Comparison of ENCODE assay signal across 8 mouse cellular contexts in the genomic region with DNA sequence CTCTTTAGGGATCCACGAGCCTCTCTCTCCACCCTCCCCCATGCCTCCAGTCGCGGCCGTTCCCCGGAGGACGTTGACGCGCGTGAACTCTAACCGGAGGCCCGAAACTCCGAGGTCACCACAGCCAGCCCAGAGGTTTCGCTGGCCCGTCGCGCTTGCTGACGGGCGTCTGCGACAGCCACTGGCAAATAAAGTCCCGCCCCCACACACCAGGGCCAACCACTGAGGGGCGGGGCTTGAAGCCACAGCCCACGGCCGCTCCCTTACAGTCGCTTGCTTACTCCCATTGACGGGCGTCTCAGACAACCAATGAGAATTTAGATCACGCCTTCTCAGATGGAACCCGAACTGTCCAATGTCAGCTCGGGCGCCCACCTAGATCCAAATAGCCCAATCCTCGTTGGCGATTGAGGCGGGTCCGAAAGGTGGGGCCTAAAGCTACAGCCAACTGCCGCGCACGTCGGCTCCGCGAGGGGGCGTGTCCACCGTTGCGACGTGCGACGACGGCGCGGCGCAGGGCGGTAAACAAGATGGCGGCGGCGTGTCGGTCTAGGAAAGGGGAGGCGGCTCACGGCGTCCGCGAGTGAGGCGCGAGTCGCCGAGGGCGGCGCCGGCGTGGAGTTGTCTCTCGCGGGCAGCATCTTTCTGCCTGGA. TPM values are rescaled to one million over a fixed set of nuclear protein-coding genes. Genes with fewer than 3 reads are reported as not detected.
DNase-seq lines count a peak whose midpoint lies in the region; ATAC-seq lines count a peak whose summit lies in the region.

A gene (plus strand): TSS at position 514 of the 654 bp plus-strand sequence.

- peak within 1 kb of the TSS; percentile 94 for H3K4me2 ChIP-seq in hindbrain, embryonic 16.5 days (ENCODE audit: low read length)

- H3K9ac ChIP-seq in hindbrain, embryonic 16.5 days (ENCODE audit: low read depth, low read length), result peak within 1 kb of the TSS; percentile 84

- peaks cover 39% of the 10 kb centered on the region for H3K4me1 ChIP-seq in hindbrain, embryonic 16.5 days (ENCODE audit: control insufficient read depth, insufficient read depth, low read depth, low read length)

- no peaks in the 10 kb centered on the region for H3K9me3 ChIP-seq in hindbrain, embryonic 16.5 days (ENCODE audit: control insufficient read depth, low read length)

- no peaks in the 10 kb centered on the region for H3K27me3 ChIP-seq in hindbrain, embryonic 16.5 days (replicated peaks; ENCODE audit: control insufficient read depth, insufficient read depth, low read length)

- peak; percentile 99 for ATAC-seq in hindbrain, embryonic 16.5 days

- under 1% methylated on average over 70 of the region's 70 CpGs for WGBS in hindbrain, embryonic 16.5 days
- WGBS in macrophage (ENCODE audit: missing documents), result under 1% methylated on average over 63 of the region's 70 CpGs

- H3K27ac ChIP-seq in hindbrain, embryonic 16.5 days (ENCODE audit: low read depth, low read length), result peak within 1 kb of the TSS; percentile 81
- H3K27ac ChIP-seq in macrophage, result peak within 1 kb of the TSS; percentile 88

- DNase-seq in WW6 (ENCODE audit: low read depth, low spot score), result peak; percentile 99
- peak; percentile 94 to 99 for DNase-seq in cerebellum, postnatal 4 days (ENCODE audit: low spot score in 2 of 2)
- peak; percentile 100 for DNase-seq in gastrocnemius, adult 18-20 months (ENCODE audit: low spot score)
- peak; percentile 99 to 100 for DNase-seq in left cerebral cortex, adult 18-20 months (ENCODE audit: low spot score in 2 of 2)
- peak; percentile 100 for DNase-seq in right cerebral cortex, adult 18-20 months
- peak; percentile 99 for DNase-seq in urinary bladder, postnatal 10 days (ENCODE audit: low spot score)

- no peaks in the 10 kb centered on the region for H3K36me3 ChIP-seq in hindbrain, embryonic 16.5 days (ENCODE audit: control insufficient read depth, insufficient read depth, low read length)
- H3K36me3 ChIP-seq in macrophage (ENCODE audit: inconsistent target), result peaks cover under 1% of the 10 kb centered on the region; the same call in 1 of the 2 replicates

- H3K4me3 ChIP-seq in hindbrain, embryonic 16.5 days (ENCODE audit: low read length), result peak within 1 kb of the TSS; percentile 87
- H3K4me3 ChIP-seq in macrophage (ENCODE audit: inconsistent target), result peak within 1 kb of the TSS; percentile 78

- peaks cover 43% of the 10 kb centered on the region for H3K79me2 ChIP-seq in macrophage (ENCODE audit: inconsistent target)

RNA-seq across cellular contexts. Expression of the gene that starts here (rescaled TPM):
- 100 to 1,000 TPM; 145 to 148 TPM for total RNA-seq in gastrocnemius, adult 18-20 months (2021)
- 17.7 and 18.3 TPM in 2 replicates for polyA plus RNA-seq in hindbrain, embryonic 16.5 days (2015; fragmentation: Nextera tagmentation; extraction: Ambion mirVana)
- total RNA-seq in left cerebral cortex, adult 18-20 months (2021), result 100 to 1,000 TPM; 108 to 109 TPM
- total RNA-seq in macrophage (2018; cell fraction: chromatin; rRNA removed), result 100 to 1,000 TPM in 25 of 26 experiments, 10 to 100 TPM in 1; 82.3 to 299 (median 163) TPM
- total RNA-seq in macrophage (2018; cell fraction: cytosol; rRNA removed), result 100 to 1,000 TPM in 3 of 26 experiments, 10 to 100 TPM in 23; 66.1 to 109 (median 92.3) TPM
- 100 to 1,000 TPM in 19 of 26 experiments, 10 to 100 TPM in 7; 75.4 to 159 (median 118) TPM for total RNA-seq in macrophage (2018; cell fraction: nucleus; rRNA removed)
- 72.6 to 106 TPM (median 79.6 TPM) in 3 replicates for polyA plus RNA-seq in macrophage (2018)

Comparison
In these comparisons a context has a peak if more than half of its experiments do, and no peak if none do; other contexts are left out.
1. Peak in every context shown above with its lines: DNase-seq, ATAC-seq, H3K4me3 ChIP-seq and H3K27ac ChIP-seq.